Mouse (Mus musculus) midbrain, postnatal 0 days (tissue): ENCODE measurements at regions not wholly inside any gene's neighbourhood (a gene's known extent, or its start where the extent isn't known, plus 50 kb on each side); places are given as distances from the start of the nearest gene placed in this dataset.
"Not testable (repeated sequence)": the region's sequence is repeated elsewhere in the genome, so short reads cannot be mapped to it uniquely, and the experiment has no call there.

ENCODE experiments used
- ATAC-seq: fragments of 200-750 bp; cut with Nextera tagmentation; 2 replicates; pipeline ENCODE4 v1.8.0; 2017; ENCODE audit warnings: moderate number of reproducible peaks, mild to moderate bottlenecking, moderate TSS enrichment, moderate library complexity; ENCODE audit not compliant: low FRiP score
- DNase-seq: peaks from one replicate; pipeline ENCODE4 v3.0.0-alpha.2; 2015; ENCODE audit warnings: low spot score
- H3K27ac ChIP-seq: fragments of 300-500 bp; sonication (generic); 2 replicates; pipeline ENCODE4 v1.5.1; 2014; ENCODE audit warnings: low read depth, mild to moderate bottlenecking, low read length, mixed read lengths
- H3K27me3 ChIP-seq: fragments of 300-500 bp; sonication (generic); 2 replicates; pipeline ENCODE4 v1.6.1; 2014; ENCODE audit warnings: low read length, control low read depth, mixed read lengths; ENCODE audit not compliant: insufficient read depth
- H3K36me3 ChIP-seq: fragments of 300-500 bp; sonication (generic); 2 replicates; pipeline ENCODE4 v1.6.1; 2014; ENCODE audit warnings: low read length, control low read depth, mixed read lengths; ENCODE audit not compliant: insufficient read depth
- H3K4me1 ChIP-seq: fragments of 300-500 bp; sonication (generic); 2 replicates; pipeline ENCODE4 v1.6.1; 2014; ENCODE audit warnings: mild to moderate bottlenecking, control low read depth, antibody characterized with exemption, low read length, mixed read lengths; ENCODE audit not compliant: insufficient read depth
- H3K4me2 ChIP-seq: fragments of 300-500 bp; sonication (generic); 2 replicates; pipeline ENCODE4 v1.6.1; 2014; ENCODE audit warnings: low read depth, mild to moderate bottlenecking, low read length, mixed read lengths; ENCODE audit not compliant: poor library complexity, severe bottlenecking
- H3K4me3 ChIP-seq: fragments of 300-500 bp; sonication (generic); 2 replicates; pipeline ENCODE4 v1.5.1; 2014; ENCODE audit warnings: low read depth, mild to moderate bottlenecking, low read length, moderate library complexity
- H3K9ac ChIP-seq: fragments of 300-500 bp; sonication (generic); replicated peaks from 2 replicates; pipeline ENCODE4 v1.6.1; 2014; ENCODE audit warnings: mild to moderate bottlenecking, low read length, moderate library complexity, mixed read lengths; ENCODE audit not compliant: poor library complexity, severe bottlenecking
- H3K9me3 ChIP-seq: fragments of 300-500 bp; sonication (generic); 2 replicates; pipeline ENCODE4 v1.6.1; 2016; ENCODE audit warnings: low read length, control low read depth
- CTCF ChIP-seq: IDR thresholded peaks from 2 replicates; pipeline ENCODE4 v1.5.1; 2016; ENCODE audit warnings: antibody characterized with exemption, mild to moderate bottlenecking
- WGBS: fragments of 180-500 bp; shearing (Covaris S2); extraction: QIAGEN DNeasy Blood & Tissue Kit; methylation state at CpG from one replicate; pipeline ENCODE4 v1.1.7; 2014; 5-methylcytosine and 5-hydroxymethylcytosine counted together

DNA sequence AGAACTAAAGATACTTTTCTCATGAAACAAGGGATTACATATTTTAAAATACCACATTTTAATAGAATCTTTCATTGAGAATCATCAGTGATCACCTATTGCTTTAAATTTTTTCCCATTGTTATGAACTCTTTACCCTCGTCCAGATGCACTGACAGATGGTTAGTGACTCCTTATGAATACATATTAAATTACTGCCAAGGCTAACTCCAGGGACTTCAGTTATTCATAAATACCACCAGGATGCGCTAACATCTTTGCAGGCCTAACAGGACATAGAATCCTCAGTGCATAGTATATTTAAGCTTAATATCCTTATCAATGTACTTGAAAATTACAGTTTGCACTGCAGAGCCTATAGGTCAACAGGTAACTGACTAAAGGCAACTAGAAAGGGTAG is 1362.5 kb upstream of the Tmeff2 start:
- H3K4me2 ChIP-seq, result no peak overlapping the region
- H3K36me3 ChIP-seq, result no peaks in the 10 kb centered on the region
- no peaks in the 10 kb centered on the region for H3K4me1 ChIP-seq
- no peak overlapping the region for H3K9ac ChIP-seq
- H3K4me3 ChIP-seq, result no peak overlapping the region
- no peaks in the 10 kb centered on the region for H3K9me3 ChIP-seq
- TF ChIP-seq CTCF, result no peak
- no peaks in the 10 kb centered on the region for H3K27me3 ChIP-seq
- no peak overlapping the region for H3K27ac ChIP-seq
- DNase-seq, result peak; percentile 68
- 55% methylated on average over 2 of the region's 2 CpGs for WGBS
- ATAC-seq, result no peak

- H3K4me3 ChIP-seq, H3K9me3 ChIP-seq, H3K27ac ChIP-seq, DNase-seq, H3K9ac ChIP-seq, H3K4me2 ChIP-seq, H3K4me1 ChIP-seq, ATAC-seq, H3K36me3 ChIP-seq, H3K27me3 ChIP-seq: not testable (repeated sequence)
Observed at GRCm38 (mm10) chr1:49572101-49572500, 1328.3 kb upstream of the Tmeff2 start.

DNA sequence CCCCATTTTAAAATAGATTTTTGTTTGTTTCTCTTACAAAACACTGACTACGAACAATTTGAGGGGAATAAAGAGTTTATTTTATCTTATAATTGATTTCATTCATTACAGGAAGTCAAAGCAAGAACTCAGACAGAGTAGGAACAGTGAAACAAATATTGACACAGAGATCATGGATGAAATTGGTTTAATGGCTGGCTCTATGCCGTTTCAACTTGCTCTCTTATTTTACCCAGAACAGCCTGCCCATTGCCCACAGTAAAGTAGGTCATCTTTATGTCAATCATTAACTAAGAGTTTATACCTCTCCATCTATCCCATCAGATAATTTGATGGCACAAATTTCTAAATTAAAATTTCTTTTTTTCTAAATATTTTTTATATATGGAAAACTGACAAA is 1327.9 kb upstream of the Tmeff2 start:
- Histone ChIP-seq H3K9ac (no peak overlapping the region), H3K27me3 (no peaks in the 10 kb centered on the region), H3K9me3 (no peaks in the 10 kb centered on the region), H3K4me3 (no peak overlapping the region), H3K36me3 (no peaks in the 10 kb centered on the region), H3K4me1 (no peaks in the 10 kb centered on the region), H3K27ac (no peak overlapping the region), H3K4me2 (no peak overlapping the region)
- no peak for DNase-seq
- 85% methylated on average over 2 of the region's 2 CpGs for WGBS
- ATAC-seq, result no peak
- no peak for TF ChIP-seq CTCF
